Mouse (Mus musculus): Measurements from ENCODE around the gene Cnot2. TPM values are rescaled to one million over a fixed set of nuclear protein-coding genes. Genes with fewer than 3 reads are reported as not detected.

The Cnot2 gene
- polyA plus RNA-seq, 1 experiment from 2014 or later: 82.3 TPM

DNA sequence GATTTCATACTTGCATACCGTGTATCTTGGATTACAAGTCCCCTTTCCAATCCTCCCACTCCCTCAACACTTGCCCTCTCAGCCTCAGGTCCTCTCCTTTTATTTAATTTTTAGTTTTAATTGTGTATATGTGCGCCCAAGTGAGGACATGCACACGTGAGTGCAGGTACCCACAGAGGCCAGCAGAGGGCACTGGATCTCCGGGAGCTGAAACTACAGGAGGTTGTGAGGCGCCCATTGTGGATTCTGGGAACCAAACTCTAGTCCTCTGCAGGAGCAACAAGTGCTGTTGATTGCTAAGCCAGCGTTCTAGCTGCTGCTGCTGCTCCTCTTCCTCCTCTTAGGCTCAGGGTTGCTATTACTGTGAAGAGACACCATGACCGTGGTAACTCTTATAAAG, 128.5 kb downstream of the Cnot2 start:
- H3K9me3 ChIP-seq (replicated peaks; ENCODE audit: control insufficient read depth, low read length): no peaks in the 10 kb centered on the region
- no peaks in the 10 kb centered on the region for H3K27me3 ChIP-seq (ENCODE audit: control insufficient read depth, insufficient read depth, low read length)
- no peak overlapping the region for H3K4me2 ChIP-seq (ENCODE audit: low read depth, low read length)
- H3K4me1 ChIP-seq (ENCODE audit: control insufficient read depth, insufficient read depth, low read length): no peaks in the 10 kb centered on the region
- no peak overlapping the region for H3K9ac ChIP-seq (ENCODE audit: low read length)
- no peak overlapping the region for H3K4me3 ChIP-seq (replicated peaks; ENCODE audit: low read length)
- no peak overlapping the region for H3K27ac ChIP-seq (ENCODE audit: low read length)
- no peaks in the 10 kb centered on the region for H3K36me3 ChIP-seq (ENCODE audit: control insufficient read depth, insufficient read depth, low read length)
- ATAC-seq (ENCODE audit: insufficient read depth, low FRiP score): no peak
- WGBS: 94% methylated on average over 7 of the region's 7 CpGs

DNA sequence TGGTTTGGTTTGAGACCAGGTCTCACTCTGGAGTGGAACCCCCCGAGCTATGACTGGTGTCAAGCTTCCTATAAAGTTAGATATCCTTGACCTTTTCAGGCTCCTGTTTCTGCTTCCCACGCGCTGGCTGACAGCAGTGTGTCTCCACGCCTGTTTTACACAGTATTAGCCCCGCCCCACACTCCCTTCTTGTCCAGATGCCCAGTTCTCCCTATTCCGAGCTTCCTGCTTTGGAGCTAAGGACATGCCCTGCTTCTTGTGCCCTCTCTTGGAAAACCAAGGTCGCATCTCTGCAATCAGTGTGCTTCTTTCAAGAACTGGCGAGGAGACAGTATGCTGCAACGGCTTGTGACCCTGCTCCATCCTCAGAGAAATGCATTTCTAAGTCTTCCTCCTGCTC, 130.7 kb downstream of the Cnot2 start:
- Histone ChIP-seq H3K4me2 (ENCODE audit: low read depth, low read length) (no peak overlapping the region), H3K36me3 (ENCODE audit: control insufficient read depth, insufficient read depth, low read length) (no peaks in the 10 kb centered on the region), H3K27ac (ENCODE audit: low read length) (no peak overlapping the region), H3K4me3 (replicated peaks; ENCODE audit: low read length) (no peak overlapping the region), H3K27me3 (ENCODE audit: control insufficient read depth, insufficient read depth, low read length) (no peaks in the 10 kb centered on the region), H3K9ac (ENCODE audit: low read length) (no peak overlapping the region), H3K9me3 (replicated peaks; ENCODE audit: control insufficient read depth, low read length) (no peaks in the 10 kb centered on the region), H3K4me1 (ENCODE audit: control insufficient read depth, insufficient read depth, low read length) (no peaks in the 10 kb centered on the region)
- no peak for ATAC-seq (ENCODE audit: insufficient read depth, low FRiP score)
- WGBS: 61% methylated on average over 9 of the region's 9 CpGs

DNA sequence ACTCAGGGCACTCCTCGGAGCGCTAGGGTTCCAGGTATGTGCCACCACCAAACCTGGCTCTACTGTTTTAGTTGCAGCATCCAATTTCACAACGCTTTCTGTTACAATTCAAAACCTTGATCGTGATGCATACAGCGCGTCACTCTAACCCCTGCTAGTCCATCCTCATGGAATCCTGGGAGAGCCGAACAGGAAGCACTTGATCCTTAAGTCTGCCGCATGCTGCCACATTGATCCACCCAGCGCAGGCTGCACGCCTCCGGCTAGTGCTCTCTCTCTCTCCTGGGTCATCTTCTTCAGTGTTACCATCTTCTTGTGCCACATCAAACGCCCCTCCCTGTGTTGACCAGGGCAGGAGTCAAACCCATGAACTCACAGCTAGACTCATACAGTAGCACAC, 133.1 kb downstream of the Cnot2 start:
- ATAC-seq (ENCODE audit: insufficient read depth, low FRiP score): no peak
- Histone ChIP-seq H3K9me3 (replicated peaks; ENCODE audit: control insufficient read depth, low read length) (no peaks in the 10 kb centered on the region), H3K27ac (ENCODE audit: low read length) (no peak overlapping the region), H3K4me2 (ENCODE audit: low read depth, low read length) (no peak overlapping the region), H3K4me1 (ENCODE audit: control insufficient read depth, insufficient read depth, low read length) (no peaks in the 10 kb centered on the region), H3K27me3 (ENCODE audit: control insufficient read depth, insufficient read depth, low read length) (no peaks in the 10 kb centered on the region), H3K9ac (ENCODE audit: low read length) (no peak overlapping the region), H3K4me3 (replicated peaks; ENCODE audit: low read length) (no peak overlapping the region), H3K36me3 (ENCODE audit: control insufficient read depth, insufficient read depth, low read length) (no peaks in the 10 kb centered on the region)
- WGBS: 93% methylated on average over 12 of the region's 12 CpGs

DNA sequence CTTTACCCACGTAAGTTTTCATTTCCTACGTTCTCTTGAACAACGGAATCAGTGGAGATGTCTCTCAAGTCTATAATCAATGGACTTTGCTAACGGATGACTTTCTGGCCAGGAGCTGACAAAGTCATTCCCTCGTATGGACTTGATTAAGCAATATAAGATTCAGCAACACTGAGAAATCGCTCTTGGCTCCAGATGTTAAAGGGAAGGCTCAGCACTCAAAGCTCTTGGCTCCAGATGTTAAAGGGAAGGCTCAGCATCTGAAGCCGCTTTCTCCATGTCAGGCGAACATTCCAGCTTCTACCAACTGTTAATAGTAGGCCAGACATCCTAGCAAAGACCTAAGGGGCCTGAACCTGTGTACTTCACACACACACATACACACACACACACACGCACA, 134.1 kb downstream of the Cnot2 start:
- no peak for ATAC-seq (ENCODE audit: insufficient read depth, low FRiP score)
- WGBS: 86% methylated on average over 9 of the region's 9 CpGs

DNA sequence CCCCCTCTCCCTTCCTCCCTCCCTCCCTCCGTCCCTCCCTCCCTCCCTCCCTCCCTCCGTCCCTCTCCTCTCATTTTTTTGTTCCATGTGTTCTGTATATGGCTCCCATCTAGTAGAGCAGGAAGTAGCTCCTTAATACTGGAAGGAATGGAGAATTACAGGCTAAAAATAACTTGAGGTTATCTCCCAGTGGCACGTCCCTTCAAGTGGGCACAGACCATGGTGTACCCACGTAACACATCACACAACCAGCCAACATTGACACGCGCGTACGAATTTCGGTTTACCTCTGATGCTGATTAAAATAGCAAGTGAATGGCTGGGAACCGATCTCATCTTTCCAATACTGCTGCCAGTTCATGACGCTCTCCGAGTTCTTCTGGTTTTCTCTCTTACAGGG, 135.3 kb downstream of the Cnot2 start:
- ATAC-seq (ENCODE audit: insufficient read depth, low FRiP score): no peak
- H3K36me3 ChIP-seq (ENCODE audit: control insufficient read depth, insufficient read depth, low read length): no peaks in the 10 kb centered on the region
- H3K4me2 ChIP-seq (ENCODE audit: low read depth, low read length): no peak overlapping the region
- H3K4me3 ChIP-seq (replicated peaks; ENCODE audit: low read length): no peak overlapping the region
- H3K27me3 ChIP-seq (ENCODE audit: control insufficient read depth, insufficient read depth, low read length): no peaks in the 10 kb centered on the region
- no peaks in the 10 kb centered on the region for H3K9me3 ChIP-seq (replicated peaks; ENCODE audit: control insufficient read depth, low read length)
- no peak overlapping the region for H3K9ac ChIP-seq (ENCODE audit: low read length)
- 86% methylated on average over 11 of the region's 12 CpGs for WGBS
- H3K4me1 ChIP-seq (ENCODE audit: control insufficient read depth, insufficient read depth, low read length): no peaks in the 10 kb centered on the region
- H3K27ac ChIP-seq (ENCODE audit: low read length): no peak overlapping the region

More for the DNA sequence above, 134.1 kb downstream of the Cnot2 start:
- Histone ChIP-seq H3K36me3 (ENCODE audit: control insufficient read depth, insufficient read depth, low read length) (no peaks in the 10 kb centered on the region), H3K27ac (ENCODE audit: low read length) (no peak overlapping the region), H3K4me2 (ENCODE audit: low read depth, low read length) (no peak overlapping the region), H3K4me1 (ENCODE audit: control insufficient read depth, insufficient read depth, low read length) (no peaks in the 10 kb centered on the region), H3K9ac (ENCODE audit: low read length) (no peak overlapping the region), H3K9me3 (replicated peaks; ENCODE audit: control insufficient read depth, low read length) (no peaks in the 10 kb centered on the region), H3K27me3 (ENCODE audit: control insufficient read depth, insufficient read depth, low read length) (no peaks in the 10 kb centered on the region), H3K4me3 (replicated peaks; ENCODE audit: low read length) (no peak overlapping the region)

DNA sequence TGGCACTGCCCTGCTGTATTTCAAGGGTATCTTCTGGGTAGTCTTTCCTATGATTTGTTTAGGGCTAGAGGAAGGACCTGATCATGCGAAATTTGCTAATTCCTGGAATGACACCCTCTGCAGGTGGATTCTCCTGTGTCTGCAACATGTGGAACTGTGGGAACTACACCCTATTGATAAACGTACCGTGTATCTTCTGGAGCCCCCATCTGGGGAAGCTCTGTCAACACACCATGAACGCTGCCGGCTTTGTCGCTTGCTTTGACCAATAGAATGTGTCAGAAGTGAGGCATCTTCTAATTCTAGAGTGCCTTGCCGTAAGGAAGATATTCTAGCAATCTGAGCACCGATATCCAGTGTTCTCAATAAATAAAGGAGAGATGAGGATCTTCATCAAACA, 136.5 kb downstream of the Cnot2 start:
- no peak overlapping the region for H3K27ac ChIP-seq (ENCODE audit: low read length)
- no peaks in the 10 kb centered on the region for H3K9me3 ChIP-seq (replicated peaks; ENCODE audit: control insufficient read depth, low read length)
- no peaks in the 10 kb centered on the region for H3K27me3 ChIP-seq (ENCODE audit: control insufficient read depth, insufficient read depth, low read length)
- ATAC-seq (ENCODE audit: insufficient read depth, low FRiP score): no peak
- no peaks in the 10 kb centered on the region for H3K4me1 ChIP-seq (ENCODE audit: control insufficient read depth, insufficient read depth, low read length)
- no peak overlapping the region for H3K9ac ChIP-seq (ENCODE audit: low read length)
- no peaks in the 10 kb centered on the region for H3K36me3 ChIP-seq (ENCODE audit: control insufficient read depth, insufficient read depth, low read length)
- no peak overlapping the region for H3K4me3 ChIP-seq (replicated peaks; ENCODE audit: low read length)
- H3K4me2 ChIP-seq (ENCODE audit: low read depth, low read length): no peak overlapping the region
- WGBS: 93% methylated on average over 8 of the region's 8 CpGs

DNA sequence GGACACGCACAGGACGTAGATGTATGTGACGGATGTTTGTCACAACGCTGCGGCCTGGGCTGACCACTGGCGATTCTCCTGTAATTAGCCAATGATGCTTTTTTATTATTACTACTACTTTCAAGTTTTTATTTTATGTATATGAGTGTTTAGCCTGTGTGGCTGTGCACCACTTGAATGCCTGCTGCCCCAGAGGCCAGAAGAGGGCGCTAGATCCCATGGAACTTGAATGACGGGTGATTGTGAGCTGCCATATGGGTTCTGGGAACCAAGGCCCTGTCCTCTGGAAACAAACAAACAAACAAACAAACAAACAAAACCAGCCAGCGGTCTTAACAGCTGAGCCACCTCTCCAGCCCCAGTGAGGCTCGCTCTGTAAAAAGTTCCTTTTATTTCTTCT, 136.9 kb downstream of the Cnot2 start:
- Histone ChIP-seq H3K4me2 (ENCODE audit: low read depth, low read length) (no peak overlapping the region), H3K9me3 (replicated peaks; ENCODE audit: control insufficient read depth, low read length) (no peaks in the 10 kb centered on the region), H3K27ac (ENCODE audit: low read length) (no peak overlapping the region), H3K4me1 (ENCODE audit: control insufficient read depth, insufficient read depth, low read length) (no peaks in the 10 kb centered on the region), H3K9ac (ENCODE audit: low read length) (no peak overlapping the region), H3K36me3 (ENCODE audit: control insufficient read depth, insufficient read depth, low read length) (no peaks in the 10 kb centered on the region), H3K4me3 (replicated peaks; ENCODE audit: low read length) (no peak overlapping the region), H3K27me3 (ENCODE audit: control insufficient read depth, insufficient read depth, low read length) (no peaks in the 10 kb centered on the region)
- WGBS: 91% methylated on average over 10 of the region's 10 CpGs
- ATAC-seq (ENCODE audit: insufficient read depth, low FRiP score): no peak

DNA sequence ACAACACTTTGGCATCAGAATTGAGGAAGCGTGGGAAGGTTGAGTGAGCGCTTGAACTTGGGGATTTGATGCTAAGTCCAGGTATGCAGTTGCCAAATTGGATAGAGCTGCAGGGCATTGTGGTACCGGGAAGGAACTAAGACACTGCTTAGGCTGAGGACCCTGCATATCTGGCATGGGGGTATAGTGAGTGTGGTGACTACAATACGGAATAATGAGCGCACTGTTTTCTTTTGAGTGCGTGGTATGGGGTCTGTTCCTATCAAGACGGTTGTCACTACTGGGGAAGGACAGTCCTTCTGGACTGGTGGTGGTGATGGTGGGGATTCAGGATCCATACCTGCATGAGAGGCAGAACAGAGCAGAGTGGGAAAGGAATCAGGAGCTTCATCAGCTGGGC, 140.4 kb downstream of the Cnot2 start:
- H3K36me3 ChIP-seq (ENCODE audit: control insufficient read depth, insufficient read depth, low read length): no peaks in the 10 kb centered on the region
- 94% methylated on average over 7 of the region's 7 CpGs for WGBS

DNA sequence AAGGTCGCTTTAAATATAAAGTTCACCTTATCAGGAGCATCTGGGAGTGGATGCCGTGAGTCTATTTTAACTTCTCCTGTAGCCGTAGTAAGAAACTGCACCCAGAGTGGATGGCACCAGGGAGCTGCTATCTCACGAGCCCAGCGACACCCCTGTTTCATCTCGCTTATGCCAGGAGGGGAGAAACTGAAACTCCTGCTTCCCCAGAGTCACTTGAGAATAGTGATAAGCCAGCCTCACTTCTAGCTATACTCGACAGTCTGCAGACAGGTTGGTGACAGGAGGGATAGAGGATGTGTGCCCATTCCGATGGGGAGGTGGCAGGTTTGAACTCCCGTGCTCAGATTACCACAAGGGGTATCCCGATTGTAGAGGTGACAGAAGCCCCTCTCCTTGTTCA, 141.2 kb downstream of the Cnot2 start:
- peaks cover 10% of the 10 kb centered on the region; the same call in 1 of the 2 replicates for H3K9me3 ChIP-seq (replicated peaks; ENCODE audit: control insufficient read depth, low read length)
- H3K4me3 ChIP-seq (replicated peaks; ENCODE audit: low read length): no peak overlapping the region
- no peaks in the 10 kb centered on the region for H3K27me3 ChIP-seq (ENCODE audit: control insufficient read depth, insufficient read depth, low read length)
- H3K27ac ChIP-seq (ENCODE audit: low read length): no peak overlapping the region
- no peak overlapping the region for H3K4me2 ChIP-seq (ENCODE audit: low read depth, low read length)
- no peak overlapping the region for H3K9ac ChIP-seq (ENCODE audit: low read length)
- no peaks in the 10 kb centered on the region for H3K36me3 ChIP-seq (ENCODE audit: control insufficient read depth, insufficient read depth, low read length)
- 83% methylated on average over 10 of the region's 10 CpGs for WGBS
- no peak for ATAC-seq (ENCODE audit: insufficient read depth, low FRiP score)
- no peaks in the 10 kb centered on the region for H3K4me1 ChIP-seq (ENCODE audit: control insufficient read depth, insufficient read depth, low read length)

More for the DNA sequence above, 140.4 kb downstream of the Cnot2 start:
- Histone ChIP-seq H3K4me2 (ENCODE audit: low read depth, low read length) (no peak overlapping the region), H3K27ac (ENCODE audit: low read length) (no peak overlapping the region), H3K9me3 (replicated peaks; ENCODE audit: control insufficient read depth, low read length) (peaks cover 10% of the 10 kb centered on the region; the same call in 1 of the 2 replicates), H3K9ac (ENCODE audit: low read length) (no peak overlapping the region), H3K27me3 (ENCODE audit: control insufficient read depth, insufficient read depth, low read length) (no peaks in the 10 kb centered on the region), H3K4me3 (replicated peaks; ENCODE audit: low read length) (no peak overlapping the region), H3K4me1 (ENCODE audit: control insufficient read depth, insufficient read depth, low read length) (no peaks in the 10 kb centered on the region)
- ATAC-seq (ENCODE audit: insufficient read depth, low FRiP score): no peak

DNA sequence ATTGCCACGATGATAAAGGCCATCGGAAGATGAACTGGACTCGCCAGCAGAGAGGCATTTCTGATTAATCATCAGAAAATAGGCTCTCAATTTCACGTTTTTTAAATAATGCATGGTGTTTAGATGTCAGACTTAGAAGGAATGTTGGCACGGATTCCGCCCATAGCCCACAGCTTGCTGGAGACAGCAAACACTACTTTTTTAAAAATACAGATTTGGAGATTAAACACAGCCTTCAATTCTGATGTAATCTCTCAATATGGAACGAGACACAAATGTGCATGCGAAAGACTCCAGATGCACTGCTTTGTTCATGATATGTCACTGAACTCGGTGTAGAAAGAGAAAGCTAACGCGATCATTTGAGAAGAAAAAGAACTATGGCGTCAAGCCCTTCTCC, 145.9 kb downstream of the Cnot2 start:
- Histone ChIP-seq H3K4me3 (replicated peaks; ENCODE audit: low read length) (no peak overlapping the region), H3K27me3 (ENCODE audit: control insufficient read depth, insufficient read depth, low read length) (no peaks in the 10 kb centered on the region), H3K4me1 (ENCODE audit: control insufficient read depth, insufficient read depth, low read length) (no peaks in the 10 kb centered on the region), H3K9ac (ENCODE audit: low read length) (no peak overlapping the region), H3K4me2 (ENCODE audit: low read depth, low read length) (no peak overlapping the region), H3K27ac (ENCODE audit: low read length) (no peak overlapping the region), H3K9me3 (replicated peaks; ENCODE audit: control insufficient read depth, low read length) (peaks cover 10% of the 10 kb centered on the region; the same call in 1 of the 2 replicates), H3K36me3 (ENCODE audit: control insufficient read depth, insufficient read depth, low read length) (no peaks in the 10 kb centered on the region)
- ATAC-seq (ENCODE audit: insufficient read depth, low FRiP score): no peak
- WGBS: 65% methylated on average over 12 of the region's 12 CpGs
